Mouse (Mus musculus) limb, embryonic 14.5 days (tissue): ENCODE data around the gene Prr12. TPM values are rescaled to one million over a fixed set of nuclear protein-coding genes. Genes with fewer than 3 reads are reported as not detected.

ENCODE experiments used
- ATAC-seq: fragments of 200-750 bp; cut with Nextera tagmentation; 2 replicates; pipeline ENCODE4 v1.8.0; 2017; ENCODE audit warnings: low read depth, moderate number of reproducible peaks, moderate TSS enrichment; ENCODE audit not compliant: low FRiP score
- DNase-seq: peaks from one replicate; pipeline ENCODE4 v3.0.0-alpha.2; 2015; ENCODE audit warnings: low spot score
- H3K27ac ChIP-seq: fragments of 300-500 bp; sonication (generic); replicated peaks from 2 replicates; pipeline ENCODE4 v1.5.1; 2014; ENCODE audit warnings: low read depth, mild to moderate bottlenecking, low read length, moderate library complexity, mixed read lengths
- H3K27me3 ChIP-seq: fragments of 300-500 bp; sonication (generic); 2 replicates; pipeline ENCODE4 v1.6.1; 2014; ENCODE audit warnings: low read length, mixed read lengths; ENCODE audit not compliant: control insufficient read depth, insufficient read depth
- H3K36me3 ChIP-seq: fragments of 300-500 bp; sonication (generic); 2 replicates; pipeline ENCODE4 v1.6.1; 2014; ENCODE audit warnings: mild to moderate bottlenecking, low read length, moderate library complexity, mixed read lengths; ENCODE audit not compliant: control insufficient read depth, insufficient read depth
- H3K4me1 ChIP-seq: fragments of 300-500 bp; sonication (generic); 2 replicates; pipeline ENCODE4 v1.6.1; 2014; ENCODE audit warnings: antibody characterized with exemption, low read length, mixed read lengths; ENCODE audit not compliant: control insufficient read depth, insufficient read depth
- H3K4me2 ChIP-seq: fragments of 300-500 bp; sonication (generic); replicated peaks from 2 replicates; pipeline ENCODE4 v1.6.1; 2014; ENCODE audit warnings: low read depth, mild to moderate bottlenecking, low read length, moderate library complexity; ENCODE audit not compliant: severe bottlenecking
- H3K4me3 ChIP-seq: fragments of 300-500 bp; sonication (generic); replicated peaks from 2 replicates; pipeline ENCODE4 v1.5.1; 2014; ENCODE audit warnings: low read length
- H3K9ac ChIP-seq: fragments of 300-500 bp; sonication (generic); 2 replicates; pipeline ENCODE4 v1.6.1; 2014; ENCODE audit warnings: mild to moderate bottlenecking, low read depth, low read length, moderate library complexity; ENCODE audit not compliant: severe bottlenecking
- H3K9me3 ChIP-seq: fragments of 300-500 bp; sonication (generic); 2 replicates; pipeline ENCODE4 v1.6.1; 2016; ENCODE audit warnings: low read length; ENCODE audit not compliant: control insufficient read depth
- POLR2A ChIP-seq: fragments of 200-500 bp; IDR thresholded peaks from 2 replicates; pipeline ENCODE4 v1.8.0; 2012; ENCODE audit warnings: inconsistent platforms, mild to moderate bottlenecking, moderate library complexity, borderline replicate concordance; ENCODE audit not compliant: insufficient read depth, insufficient read length; ENCODE audit errors: extremely low read depth
- WGBS: fragments of 180-500 bp; shearing (Covaris S2); extraction: QIAGEN DNeasy Blood & Tissue Kit; methylation state at CpG from one replicate; pipeline ENCODE4 v1.1.7; 2014; 5-methylcytosine and 5-hydroxymethylcytosine counted together
- polyA plus RNA-seq, 2 experiments: library from polyadenylated mRNA; depleted of rRNA in 1 of 2; stranded (reverse) in 1 of 2; unstranded in 1 of 2; fragments of >200 nt; fragmentation: Nextera tagmentation in 1 of 2; extraction: Ambion mirVana in 1 of 2; gene quantifications; 2 replicates each; pipeline versions ENCODE4 v1.2.1 to v1.2.3; 2012 to 2014

The Prr12 gene
- polyA plus RNA-seq, 2 experiments = 16.0 to 25.2 TPM

GRCm38 (mm10) chr7:45060632-45061122, 8.0 kb upstream of the Prr12 start:
- H3K27me3 ChIP-seq = no peaks in the 10 kb centered on the region
- H3K4me2 ChIP-seq = no peak overlapping the region; the same call in 1 of the 2 replicates
- ATAC-seq = no peak
- no peaks in the 10 kb centered on the region for H3K36me3 ChIP-seq
- no peaks in the 10 kb centered on the region for H3K9me3 ChIP-seq
- 86% methylated on average over 6 of the region's 6 CpGs for WGBS
- no peak for TF ChIP-seq POLR2A
- no peak overlapping the region for H3K27ac ChIP-seq
- no peak overlapping the region for H3K4me3 ChIP-seq
- H3K9ac ChIP-seq = no peak overlapping the region
- H3K4me1 ChIP-seq = peaks cover 12% of the 10 kb centered on the region
- no peak for DNase-seq

- no peak for ATAC-seq
- no peaks in the 10 kb centered on the region for H3K9me3 ChIP-seq
- no peaks in the 10 kb centered on the region for H3K36me3 ChIP-seq
- no peak overlapping the region for H3K9ac ChIP-seq
- H3K4me3 ChIP-seq = no peak overlapping the region
- H3K27ac ChIP-seq = no peak overlapping the region
- peaks cover 12% of the 10 kb centered on the region for H3K4me1 ChIP-seq
- DNase-seq = no peak
- WGBS = 83% methylated on average over 9 of the region's 10 CpGs
- H3K27me3 ChIP-seq = no peaks in the 10 kb centered on the region
- no peak overlapping the region for H3K4me2 ChIP-seq
- no peak for TF ChIP-seq POLR2A
Measured at GRCm38 (mm10) chr7:45058607-45059571, 6.2 kb upstream of the Prr12 start.

- Histone ChIP-seq H3K4me2 (no peak overlapping the region), H3K9ac (no peak overlapping the region), H3K4me1 (peaks cover 7% of the 10 kb centered on the region), H3K9me3 (no peaks in the 10 kb centered on the region), H3K27ac (no peak overlapping the region), H3K4me3 (no peak overlapping the region), H3K36me3 (no peaks in the 10 kb centered on the region), H3K27me3 (no peaks in the 10 kb centered on the region)
- DNase-seq (no peak), ATAC-seq (no peak)
- TF ChIP-seq POLR2A = no peak
Measured at GRCm38 (mm10) chr7:45056972-45057348, 4.3 kb upstream of the Prr12 start.

GRCm38 (mm10) chr7:45056329-45056971, 3.8 kb upstream of the Prr12 start:
- H3K4me1 ChIP-seq = peaks cover 3% of the 10 kb centered on the region
- H3K27ac ChIP-seq = no peak overlapping the region
- no peak for TF ChIP-seq POLR2A
- H3K27me3 ChIP-seq = no peaks in the 10 kb centered on the region
- no peak overlapping the region for H3K9ac ChIP-seq
- no peak overlapping the region for H3K4me3 ChIP-seq
- 74% methylated on average over 14 of the region's 14 CpGs for WGBS
- H3K9me3 ChIP-seq = no peaks in the 10 kb centered on the region
- no peaks in the 10 kb centered on the region for H3K36me3 ChIP-seq
- no peak for ATAC-seq
- H3K4me2 ChIP-seq = no peak overlapping the region
- DNase-seq = no peak

- WGBS = under 1% methylated on average over 33 of the region's 33 CpGs
- no peaks in the 10 kb centered on the region for H3K9me3 ChIP-seq
Measured at GRCm38 (mm10) chr7:45053931-45054510, 1.3 kb upstream of the Prr12 start.

More at GRCm38 (mm10) chr7:45053931-45054510, 1.3 kb upstream of the Prr12 start:
- peaks cover 18% of the 10 kb centered on the region for H3K36me3 ChIP-seq
- peak overlapping the region; percentile 92 for H3K4me3 ChIP-seq
- H3K4me2 ChIP-seq = peak overlapping the region; percentile 96
- ATAC-seq = peak; percentile 94
- DNase-seq = peak; percentile 98
- peaks cover 7% of the 10 kb centered on the region; the same call in 1 of the 2 replicates for H3K4me1 ChIP-seq
- peak overlapping the region; percentile 98 for H3K27ac ChIP-seq
- no peaks in the 10 kb centered on the region for H3K27me3 ChIP-seq
- peak; percentile 79; the same call in 1 of the 2 replicates for TF ChIP-seq POLR2A
- H3K9ac ChIP-seq = peak overlapping the region; percentile 90
